Mouse (Mus musculus) megakaryocyte, embryonic 14.5 days (primary cell): ENCODE measurements around the gene Wasf3.

Source experiments
- FLI1 ChIP-seq: IDR thresholded peaks from 2 replicates; pipeline ENCODE4 v1.6.1; 2012; ENCODE audit warnings: low read length, inconsistent platforms, mixed read lengths
- GATA1 ChIP-seq: IDR thresholded peaks from 3 replicates; pipeline ENCODE4 v1.6.1; 2012; ENCODE audit warnings: mixed read lengths, low read length, inconsistent platforms, borderline replicate concordance

GRCm38 (mm10) chr5:146471821-146472220 is 87.0 kb downstream of the Wasf3 start:
- TF ChIP-seq GATA1 (no peak), FLI1 (no peak)
